Mouse (Mus musculus) thymus, postnatal 25 days (tissue): Measurements from ENCODE around the gene Actn2.

Experiments
- DNase-seq: peaks from one replicate; pipeline ENCODE4 v3.0.0; 2022

The Actn2 gene

GRCm38 (mm10) chr13:12314173-12314572 is 26.4 kb downstream of the Actn2 start:
- no peak for DNase-seq

GRCm38 (mm10) chr13:12311930-12312492 is 28.5 kb downstream of the Actn2 start:
- DNase-seq = no peak

GRCm38 (mm10) chr13:12311371-12311770 is 29.2 kb downstream of the Actn2 start:
- DNase-seq = no peak

GRCm38 (mm10) chr13:12309446-12309845 is 31.1 kb downstream of the Actn2 start:
- no peak for DNase-seq

GRCm38 (mm10) chr13:12308878-12309277 is 31.7 kb downstream of the Actn2 start:
- DNase-seq = no peak

- no peak for DNase-seq
These were observed 32.1 kb downstream of the Actn2 start for GRCm38 (mm10) chr13:12308473-12308872.

- no peak for DNase-seq
These were observed 33.3 kb downstream of the Actn2 start for GRCm38 (mm10) chr13:12307286-12307685.

- DNase-seq = no peak
These were observed 35.0 kb downstream of the Actn2 start for GRCm38 (mm10) chr13:12305540-12305939.

GRCm38 (mm10) chr13:12304991-12305390 is 35.6 kb downstream of the Actn2 start:
- DNase-seq = no peak

- DNase-seq = no peak
These were observed 42.8 kb downstream of the Actn2 start for GRCm38 (mm10) chr13:12297777-12298176.

- no peak for DNase-seq
These were observed 43.9 kb downstream of the Actn2 start for GRCm38 (mm10) chr13:12296701-12297100.

- DNase-seq = no peak
These were observed 46.8 kb downstream of the Actn2 start for GRCm38 (mm10) chr13:12293810-12294209.

- no peak for DNase-seq
These were observed 49.9 kb downstream of the Actn2 start for GRCm38 (mm10) chr13:12290700-12291099.

- no peak for DNase-seq
These were observed 56.0 kb downstream of the Actn2 start for GRCm38 (mm10) chr13:12284528-12284927.

GRCm38 (mm10) chr13:12283826-12284225 is 56.7 kb downstream of the Actn2 start:
- DNase-seq = no peak

GRCm38 (mm10) chr13:12274721-12275120 is 65.8 kb downstream of the Actn2 start:
- DNase-seq = no peak

- DNase-seq = no peak
These were observed 66.3 kb downstream of the Actn2 start for GRCm38 (mm10) chr13:12274220-12274619.

- DNase-seq = peak; percentile 44
These were observed 67.6 kb downstream of the Actn2 start for GRCm38 (mm10) chr13:12272953-12273352.

- no peak for DNase-seq
These were observed 72.6 kb downstream of the Actn2 start for GRCm38 (mm10) chr13:12267971-12268370.

GRCm38 (mm10) chr13:12267097-12267496 is 73.5 kb downstream of the Actn2 start:
- DNase-seq = no peak

GRCm38 (mm10) chr13:12263996-12264395 is 76.6 kb downstream of the Actn2 start:
- DNase-seq = no peak

- no peak for DNase-seq
These were observed 79.1 kb downstream of the Actn2 start for GRCm38 (mm10) chr13:12261505-12261904.

GRCm38 (mm10) chr13:12257391-12258380 is 82.9 kb downstream of the Actn2 start, which contains the start of gene Mtr:
TSS of gene Mtr (minus strand) at chr13:12258113.
- DNase-seq = peak; percentile 95

- no peak for DNase-seq
These were observed 83.6 kb downstream of the Actn2 start for GRCm38 (mm10) chr13:12256871-12257390.
